Comparison of ENCODE assay signal across 8 mouse cellular contexts in the genomic region with DNA sequence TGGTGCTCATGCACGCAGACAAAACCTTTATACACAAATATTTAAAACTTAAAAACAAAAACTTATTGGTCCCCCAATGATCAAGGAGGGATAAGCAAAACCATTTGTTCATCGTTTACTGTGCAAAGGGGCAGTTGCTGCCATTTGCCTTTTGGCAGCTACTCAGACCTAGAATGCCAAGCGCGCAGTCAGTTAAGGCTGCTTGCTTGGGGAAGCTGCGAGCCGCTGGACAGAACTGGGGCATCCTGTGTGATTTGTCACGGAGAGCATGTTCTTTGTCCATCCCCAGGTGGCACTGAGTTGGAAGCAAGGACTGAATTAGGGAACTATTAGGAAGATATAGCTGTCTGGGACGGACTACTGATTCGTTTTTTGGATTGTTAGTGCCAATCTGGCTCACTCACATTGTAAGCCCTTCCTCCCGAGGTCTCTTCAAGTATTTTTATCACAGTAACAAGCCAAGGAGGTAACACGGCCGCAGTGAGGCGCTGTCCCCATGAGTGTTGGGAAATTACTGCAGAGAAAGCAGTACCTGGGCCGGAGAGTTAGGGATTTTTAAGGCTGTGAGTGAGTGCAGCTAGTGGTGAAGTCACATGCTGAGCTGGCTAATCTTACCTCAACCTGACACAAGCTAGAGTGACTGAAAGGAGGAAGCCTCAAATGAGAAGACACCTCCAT. TPM values are rescaled to one million over a fixed set of nuclear protein-coding genes. Genes with fewer than 3 reads are reported as not detected.
DNase-seq lines count a peak whose midpoint lies in the region; ATAC-seq lines count a peak whose summit lies in the region.

No protein-coding gene starts in this region.

- peak; percentile 31 for DNase-seq in left cerebral cortex, postnatal 4 days
- no peak for DNase-seq in left cerebral cortex, adult 11 months (ENCODE audit: low spot score)
- DNase-seq in WW6 (ENCODE audit: low read depth, low spot score) = peak; percentile 40
- peak; percentile 52 for DNase-seq in limb, embryonic 11.5 days (ENCODE audit: low spot score)
- DNase-seq in spleen, adult 12 weeks (ENCODE audit: low spot score) = no peak
- DNase-seq in ovary, adult 18-20 months (ENCODE audit: low spot score) = no peak

- intact Hi-C loops in left cerebral cortex, postnatal 4 days (cut with DNase I) = loop anchor here (5.0 to 10.0 kb wide), 2 partner anchors 203 to 555 kb away; no protein-coding TSS in a partner anchor

- peak overlapping the region; percentile 54 for H3K4me2 ChIP-seq in forebrain, embryonic 12.5 days
- H3K4me2 ChIP-seq in limb, embryonic 11.5 days (ENCODE audit: low read depth, severe bottlenecking) = peak overlapping the region; percentile 54
- H3K4me2 ChIP-seq in midbrain, embryonic 16.5 days (ENCODE audit: low read length) = peak overlapping the region; percentile 76

- 35% methylated on average over 14 of the region's 14 CpGs for WGBS in forebrain, embryonic 12.5 days
- 34% methylated on average over 14 of the region's 14 CpGs for WGBS in limb, embryonic 11.5 days
- WGBS in midbrain, embryonic 16.5 days = 36% methylated on average over 14 of the region's 14 CpGs

- peak overlapping the region; percentile 70 for H3K4me3 ChIP-seq in forebrain, embryonic 12.5 days (replicated peaks)
- H3K4me3 ChIP-seq in limb, embryonic 11.5 days (ENCODE audit: low read depth, low read length) = peak overlapping the region; percentile 70
- H3K4me3 ChIP-seq in midbrain, embryonic 16.5 days (ENCODE audit: low read depth, low read length) = peak overlapping the region; percentile 62

- H3K9ac ChIP-seq in forebrain, embryonic 12.5 days = peak overlapping the region; percentile 78; the same call in 1 of the 2 replicates
- peak overlapping the region; percentile 81; the same call in 1 of the 2 replicates for H3K9ac ChIP-seq in limb, embryonic 11.5 days (ENCODE audit: low read length)
- H3K9ac ChIP-seq in midbrain, embryonic 16.5 days (ENCODE audit: low read depth, low read length) = peak overlapping the region; percentile 76

- H3K27me3 ChIP-seq in forebrain, embryonic 12.5 days = peaks cover 3% of the 10 kb centered on the region; the same call in 1 of the 2 replicates
- H3K27me3 ChIP-seq in limb, embryonic 11.5 days (ENCODE audit: control insufficient read depth, insufficient read depth, low read length) = no peaks in the 10 kb centered on the region
- no peaks in the 10 kb centered on the region for H3K27me3 ChIP-seq in midbrain, embryonic 16.5 days (ENCODE audit: control insufficient read depth, insufficient read depth, low read depth, low read length)

- peaks cover 8% of the 10 kb centered on the region for H3K4me1 ChIP-seq in forebrain, embryonic 12.5 days
- no peaks in the 10 kb centered on the region for H3K4me1 ChIP-seq in limb, embryonic 11.5 days (ENCODE audit: control insufficient read depth, insufficient read depth, low read length)
- H3K4me1 ChIP-seq in midbrain, embryonic 16.5 days (ENCODE audit: control insufficient read depth, insufficient read depth, low read length) = peaks cover 6% of the 10 kb centered on the region; the same call in 1 of the 2 replicates

- no peak for ATAC-seq in forebrain, embryonic 12.5 days (ENCODE audit: low FRiP score)
- ATAC-seq in limb, embryonic 11.5 days (ENCODE audit: insufficient number of reproducible peaks, low FRiP score, low TSS enrichment, low read depth) = no peak
- no peak for ATAC-seq in midbrain, embryonic 16.5 days

- H3K36me3 ChIP-seq in forebrain, embryonic 12.5 days (replicated peaks) = peaks cover 7% of the 10 kb centered on the region; the same call in 1 of the 2 replicates
- no peaks in the 10 kb centered on the region for H3K36me3 ChIP-seq in limb, embryonic 11.5 days (ENCODE audit: control insufficient read depth, insufficient read depth, low read length)
- no peaks in the 10 kb centered on the region for H3K36me3 ChIP-seq in midbrain, embryonic 16.5 days (ENCODE audit: control insufficient read depth, insufficient read depth, low read length)

- no peak overlapping the region for H3K27ac ChIP-seq in forebrain, embryonic 12.5 days
- no peak overlapping the region for H3K27ac ChIP-seq in limb, embryonic 11.5 days (replicated peaks; ENCODE audit: low read depth, low read length)
- no peak overlapping the region; the same call in 1 of the 2 replicates for H3K27ac ChIP-seq in midbrain, embryonic 16.5 days (ENCODE audit: low read length)

- no peaks in the 10 kb centered on the region for H3K9me3 ChIP-seq in forebrain, embryonic 12.5 days
- H3K9me3 ChIP-seq in limb, embryonic 11.5 days (ENCODE audit: control insufficient read depth, low read length) = no peaks in the 10 kb centered on the region
- H3K9me3 ChIP-seq in midbrain, embryonic 16.5 days (replicated peaks; ENCODE audit: control insufficient read depth, low read length, poor library complexity, severe bottlenecking) = no peaks in the 10 kb centered on the region

RNA-seq across cellular contexts. Expression of a gene that starts 0.9 kb away (rescaled TPM):
- total RNA-seq in left cerebral cortex, postnatal 4 days (2021) = 10 to 100 TPM; 34.5 to 37.3 TPM
- 74.0 and 75.4 TPM in 2 replicates for polyA plus RNA-seq in forebrain, embryonic 12.5 days (2016; fragmentation: Nextera tagmentation; extraction: Ambion mirVana)
- 63.1 and 65.0 TPM in 2 replicates for polyA plus RNA-seq in limb, embryonic 11.5 days (2014; fragmentation: Nextera tagmentation; extraction: Ambion mirVana)
- polyA plus RNA-seq in midbrain, embryonic 16.5 days (2015; fragmentation: Nextera tagmentation; extraction: Ambion mirVana) = 84.0 and 91.8 TPM in 2 replicates

Comparison
In these comparisons a context has a peak if more than half of its experiments do, and no peak if none do; other contexts are left out.
1. DNase-seq: peak in left cerebral cortex, postnatal 4 days (single experiment), WW6 (single experiment) and limb, embryonic 11.5 days (single experiment); none in left cerebral cortex, adult 11 months (single experiment), spleen, adult 12 weeks (single experiment) and ovary, adult 18-20 months (single experiment).
2. Peak in every context shown above with its lines, with median percentiles within 50 percentile points of each other: H3K4me2 ChIP-seq, H3K4me3 ChIP-seq and H3K9ac ChIP-seq.